Mouse (Mus musculus) limb, embryonic 13.5 days (tissue): ENCODE measurements around the gene Col5a1. TPM values are rescaled to one million over a fixed set of nuclear protein-coding genes. Genes with fewer than 3 reads are reported as not detected.

Experiments
- ATAC-seq: fragments of 200-750 bp; cut with Nextera tagmentation; 2 replicates; pipeline ENCODE4 v1.8.0; 2017; ENCODE audit warnings: low read depth, moderate number of reproducible peaks, moderate TSS enrichment; ENCODE audit not compliant: low FRiP score
- H3K27ac ChIP-seq: fragments of 300-500 bp; sonication (generic); 2 replicates; pipeline ENCODE4 v1.5.1; 2015; ENCODE audit warnings: inconsistent platforms, mild to moderate bottlenecking, moderate library complexity
- H3K27me3 ChIP-seq: fragments of 300-500 bp; sonication (generic); 2 replicates; pipeline ENCODE4 v1.6.1; 2015; ENCODE audit warnings: mild to moderate bottlenecking, inconsistent platforms
- H3K36me3 ChIP-seq: fragments of 300-500 bp; sonication (generic); 2 replicates; pipeline ENCODE4 v1.6.1; 2015; ENCODE audit warnings: inconsistent platforms, mild to moderate bottlenecking, moderate library complexity
- H3K4me1 ChIP-seq: fragments of 300-500 bp; sonication (generic); 2 replicates; pipeline ENCODE4 v1.6.1; 2015; ENCODE audit warnings: inconsistent platforms
- H3K4me2 ChIP-seq: fragments of 300-500 bp; sonication (generic); replicated peaks from 2 replicates; pipeline ENCODE4 v1.6.1; 2015; ENCODE audit warnings: inconsistent platforms, mild to moderate bottlenecking, moderate library complexity
- H3K4me3 ChIP-seq: fragments of 300-500 bp; sonication (generic); 2 replicates; pipeline ENCODE4 v1.5.1; 2015; ENCODE audit warnings: moderate library complexity, mild to moderate bottlenecking, inconsistent platforms
- H3K9ac ChIP-seq: fragments of 300-500 bp; sonication (generic); 2 replicates; pipeline ENCODE4 v1.6.1; 2015; ENCODE audit warnings: mild to moderate bottlenecking, inconsistent platforms
- H3K9me3 ChIP-seq: fragments of 300-500 bp; sonication (generic); 2 replicates; pipeline ENCODE4 v1.6.1; 2016; ENCODE audit warnings: inconsistent platforms
- WGBS: fragments of 180-500 bp; shearing (Covaris S2); methylation state at CpG from one replicate; pipeline ENCODE4 v1.1.7; 2015; 5-methylcytosine and 5-hydroxymethylcytosine counted together
- polyA plus RNA-seq: library from polyadenylated mRNA; unstranded; fragments of >200 nt; fragmentation: Nextera tagmentation; extraction: Ambion mirVana; gene quantifications from 2 replicates; pipeline ENCODE4 v1.2.1, GENCODE M21; 2015

The Col5a1 gene
- polyA plus RNA-seq, 1 experiment from 2014 or later, result 128 TPM

GRCm38 (mm10) chr2:27870586-27870985 is 15.6 kb upstream of the Col5a1 start:
- 88% methylated on average over 1 of the region's 1 CpGs for WGBS
- Histone ChIP-seq H3K4me3 (no peak overlapping the region), H3K4me1 (peaks cover 25% of the 10 kb centered on the region; the same call in 1 of the 2 replicates), H3K36me3 (no peaks in the 10 kb centered on the region), H3K9me3 (no peaks in the 10 kb centered on the region), H3K4me2 (no peak overlapping the region), H3K27me3 (no peaks in the 10 kb centered on the region), H3K27ac (no peak overlapping the region), H3K9ac (no peak overlapping the region)
- no peak for ATAC-seq

- H3K9ac ChIP-seq, result no peak overlapping the region
- no peak for ATAC-seq
- H3K4me1 ChIP-seq, result peaks cover 25% of the 10 kb centered on the region; the same call in 1 of the 2 replicates
- H3K27me3 ChIP-seq, result no peaks in the 10 kb centered on the region
- H3K4me2 ChIP-seq, result no peak overlapping the region
- no peak overlapping the region for H3K27ac ChIP-seq
- WGBS, result 59% methylated on average over 4 of the region's 4 CpGs
- H3K36me3 ChIP-seq, result no peaks in the 10 kb centered on the region
- no peaks in the 10 kb centered on the region for H3K9me3 ChIP-seq
- H3K4me3 ChIP-seq, result no peak overlapping the region
These were observed 15.2 kb upstream of the Col5a1 start for GRCm38 (mm10) chr2:27871056-27871455.

- Histone ChIP-seq H3K27me3 (no peaks in the 10 kb centered on the region), H3K4me1 (peaks cover 37% of the 10 kb centered on the region), H3K36me3 (no peaks in the 10 kb centered on the region), H3K27ac (no peak overlapping the region), H3K9me3 (no peaks in the 10 kb centered on the region), H3K9ac (no peak overlapping the region), H3K4me3 (no peak overlapping the region), H3K4me2 (no peak overlapping the region)
- WGBS, result 55% methylated on average over 3 of the region's 3 CpGs
- no peak for ATAC-seq
These were observed 13.9 kb upstream of the Col5a1 start for GRCm38 (mm10) chr2:27872276-27872675.

- H3K36me3 ChIP-seq, result no peaks in the 10 kb centered on the region
- H3K27ac ChIP-seq, result no peak overlapping the region; the same call in 1 of the 2 replicates
- H3K9me3 ChIP-seq, result no peaks in the 10 kb centered on the region
- ATAC-seq, result no peak; the same call in 1 of the 2 replicates
- H3K4me1 ChIP-seq, result peaks cover 32% of the 10 kb centered on the region
- WGBS, result 71% methylated on average over 5 of the region's 5 CpGs
- no peaks in the 10 kb centered on the region for H3K27me3 ChIP-seq
- no peak overlapping the region for H3K4me3 ChIP-seq
- H3K9ac ChIP-seq, result no peak overlapping the region
- H3K4me2 ChIP-seq, result no peak overlapping the region
These were observed 13.2 kb upstream of the Col5a1 start for GRCm38 (mm10) chr2:27873030-27873429.

- Histone ChIP-seq H3K9ac (no peak overlapping the region; the same call in 1 of the 2 replicates), H3K4me2 (no peak overlapping the region), H3K9me3 (no peaks in the 10 kb centered on the region), H3K27me3 (no peaks in the 10 kb centered on the region), H3K4me1 (peaks cover 32% of the 10 kb centered on the region), H3K4me3 (no peak overlapping the region), H3K36me3 (no peaks in the 10 kb centered on the region), H3K27ac (no peak overlapping the region)
- 75% methylated on average over 3 of the region's 3 CpGs for WGBS
- ATAC-seq, result no peak
These were observed 11.6 kb upstream of the Col5a1 start for GRCm38 (mm10) chr2:27874596-27874995.

GRCm38 (mm10) chr2:27875231-27875630 is 11.0 kb upstream of the Col5a1 start:
- Histone ChIP-seq H3K9ac (no peak overlapping the region), H3K4me1 (peaks cover 32% of the 10 kb centered on the region), H3K4me3 (no peak overlapping the region), H3K9me3 (no peaks in the 10 kb centered on the region), H3K36me3 (no peaks in the 10 kb centered on the region), H3K27me3 (no peaks in the 10 kb centered on the region), H3K4me2 (no peak overlapping the region), H3K27ac (no peak overlapping the region)
- ATAC-seq, result no peak
- WGBS, result 72% methylated on average over 5 of the region's 5 CpGs

GRCm38 (mm10) chr2:27875786-27876185 is 10.4 kb upstream of the Col5a1 start:
- 57% methylated on average over 5 of the region's 5 CpGs for WGBS
- Histone ChIP-seq H3K4me3 (no peak overlapping the region), H3K27ac (no peak overlapping the region), H3K4me1 (peaks cover 32% of the 10 kb centered on the region), H3K4me2 (no peak overlapping the region), H3K9ac (no peak overlapping the region), H3K27me3 (no peaks in the 10 kb centered on the region), H3K36me3 (no peaks in the 10 kb centered on the region), H3K9me3 (no peaks in the 10 kb centered on the region)
- no peak for ATAC-seq

GRCm38 (mm10) chr2:27876724-27877504 is 9.3 kb upstream of the Col5a1 start:
- H3K9me3 ChIP-seq, result no peaks in the 10 kb centered on the region
- no peak; the same call in 1 of the 2 replicates for ATAC-seq

GRCm38 (mm10) chr2:27878066-27878465 is 8.2 kb upstream of the Col5a1 start:
- no peak overlapping the region for H3K27ac ChIP-seq
- 84% methylated on average over 5 of the region's 5 CpGs for WGBS
- no peak overlapping the region for H3K9ac ChIP-seq
- ATAC-seq, result no peak
- no peaks in the 10 kb centered on the region for H3K27me3 ChIP-seq
- H3K36me3 ChIP-seq, result no peaks in the 10 kb centered on the region
- H3K4me1 ChIP-seq, result peaks cover 22% of the 10 kb centered on the region
- H3K9me3 ChIP-seq, result no peaks in the 10 kb centered on the region
- H3K4me3 ChIP-seq, result no peak overlapping the region
- no peak overlapping the region for H3K4me2 ChIP-seq

More at GRCm38 (mm10) chr2:27876724-27877504, 9.3 kb upstream of the Col5a1 start:
- 63% methylated on average over 13 of the region's 13 CpGs for WGBS
- Histone ChIP-seq H3K4me1 (peaks cover 32% of the 10 kb centered on the region), H3K9ac (no peak overlapping the region), H3K4me3 (no peak overlapping the region), H3K4me2 (no peak overlapping the region), H3K27ac (peak overlapping the region; percentile 23; the same call in 1 of the 2 replicates), H3K27me3 (no peaks in the 10 kb centered on the region), H3K36me3 (no peaks in the 10 kb centered on the region)

- Histone ChIP-seq H3K9ac (no peak overlapping the region), H3K27ac (peak overlapping the region; percentile 3; the same call in 1 of the 2 replicates), H3K36me3 (no peaks in the 10 kb centered on the region), H3K4me1 (peaks cover 39% of the 10 kb centered on the region), H3K4me2 (no peak overlapping the region), H3K4me3 (no peak overlapping the region), H3K9me3 (no peaks in the 10 kb centered on the region), H3K27me3 (no peaks in the 10 kb centered on the region)
- 55% methylated on average over 7 of the region's 7 CpGs for WGBS
- no peak for ATAC-seq
These were observed 2.9 kb upstream of the Col5a1 start for GRCm38 (mm10) chr2:27883276-27883675.

GRCm38 (mm10) chr2:27885456-27886147 is 623 bp upstream of the Col5a1 start:
- H3K4me3 ChIP-seq, result peak overlapping the region; percentile 93
- H3K36me3 ChIP-seq, result peaks cover 6% of the 10 kb centered on the region; the same call in 1 of the 2 replicates
- H3K27ac ChIP-seq, result peak overlapping the region; percentile 97
- H3K27me3 ChIP-seq, result no peaks in the 10 kb centered on the region
- WGBS, result 14% methylated on average over 12 of the region's 12 CpGs
- H3K4me1 ChIP-seq, result peaks cover 62% of the 10 kb centered on the region
- ATAC-seq, result peak; percentile 87
- H3K9me3 ChIP-seq, result no peaks in the 10 kb centered on the region
- H3K4me2 ChIP-seq, result peak overlapping the region; percentile 93
- H3K9ac ChIP-seq, result peak overlapping the region; percentile 96
